Mouse (Mus musculus): Measurements from ENCODE around the gene Atp5g2.
"Not testable (repeated sequence)": the region's sequence is repeated elsewhere in the genome, so short reads cannot be mapped to it uniquely, and the experiment has no call there.

The Atp5g2 gene

DNA sequence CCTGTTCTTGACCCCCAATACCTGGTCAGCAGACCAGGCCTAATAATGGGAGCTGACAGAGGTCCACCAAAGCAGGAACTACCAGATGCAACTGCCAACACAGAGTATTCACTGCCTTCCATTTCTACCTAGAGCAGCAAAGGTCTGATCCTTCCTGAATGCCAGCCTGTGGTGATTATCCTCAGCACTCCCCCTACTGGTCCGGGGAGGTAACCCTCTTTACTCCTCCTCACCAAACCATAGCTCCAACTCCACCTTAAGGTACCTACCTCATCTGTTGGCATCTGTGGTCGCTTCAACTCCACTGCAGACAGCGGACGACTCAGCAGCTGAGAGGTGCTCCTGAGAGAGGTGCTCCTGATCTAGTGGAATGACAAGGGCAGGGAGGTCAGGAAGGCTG lies 6.7 kb downstream of the Atp5g2 start:
- no peak for DNase-seq (ENCODE audit: low spot score)

DNA sequence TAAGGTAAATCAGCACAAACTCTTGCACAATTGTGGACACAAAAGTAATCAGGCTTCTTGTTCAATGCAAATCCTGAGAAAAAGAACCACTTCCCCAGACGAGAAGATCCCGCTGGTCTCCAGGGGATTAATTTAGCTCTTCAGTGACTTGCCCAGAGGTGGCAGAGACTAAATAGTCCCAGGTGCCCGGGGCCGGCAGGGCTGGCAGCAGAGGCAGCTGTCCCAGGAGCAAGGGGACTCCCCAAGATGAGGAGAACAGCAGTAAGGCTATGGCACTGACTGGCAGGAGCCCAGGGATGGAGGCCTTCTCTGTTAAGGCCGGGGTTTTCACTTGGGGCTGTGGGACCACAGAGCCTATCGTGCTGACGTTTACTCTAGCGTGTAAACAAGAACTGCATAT lies 8.3 kb downstream of the Atp5g2 start:
- no peak for DNase-seq (ENCODE audit: low spot score)

DNA sequence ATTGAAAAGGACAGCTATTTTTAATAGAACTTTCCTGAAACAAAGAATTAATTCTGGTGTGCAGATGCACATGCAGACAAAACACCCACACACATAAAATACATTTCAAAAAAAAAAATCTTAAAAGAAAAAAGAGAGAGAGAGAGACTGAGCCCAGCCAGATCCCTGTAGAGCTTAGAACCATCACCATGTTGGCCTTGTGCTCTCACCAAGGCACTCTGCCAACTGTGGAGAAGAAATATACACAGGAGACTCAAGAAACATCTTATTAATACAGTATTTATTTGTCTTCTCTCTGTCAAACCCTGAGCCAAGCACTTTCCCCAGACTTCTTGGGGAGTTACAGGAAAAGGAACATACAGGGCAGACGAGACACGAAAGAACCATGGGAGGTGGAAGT lies 9.6 kb downstream of the Atp5g2 start:
- DNase-seq (ENCODE audit: low spot score): not testable (repeated sequence)

DNA sequence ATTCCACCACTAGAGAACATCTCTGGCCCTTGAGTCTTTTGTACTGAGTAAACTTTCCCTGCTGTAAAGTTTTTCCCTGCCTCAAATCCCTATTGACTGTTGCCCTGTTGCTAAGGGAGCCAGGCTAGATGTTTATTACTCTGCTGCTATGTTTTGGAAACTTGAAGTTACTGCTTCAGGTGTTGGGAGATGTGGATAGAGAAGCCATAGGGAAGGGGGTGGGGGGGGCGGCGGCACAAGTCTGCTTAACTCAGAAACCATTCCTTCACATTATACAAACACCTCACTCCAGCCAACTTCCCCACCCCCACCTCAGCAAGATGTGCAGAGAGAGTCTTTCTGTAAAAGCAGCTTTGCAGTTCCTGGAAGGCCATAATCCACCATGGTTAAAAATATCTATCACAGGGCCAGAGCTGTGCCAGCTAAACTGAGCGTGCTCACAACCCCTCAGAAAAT lies 14.2 kb downstream of the Atp5g2 start:
- DNase-seq (ENCODE audit: low spot score): no peak

DNA sequence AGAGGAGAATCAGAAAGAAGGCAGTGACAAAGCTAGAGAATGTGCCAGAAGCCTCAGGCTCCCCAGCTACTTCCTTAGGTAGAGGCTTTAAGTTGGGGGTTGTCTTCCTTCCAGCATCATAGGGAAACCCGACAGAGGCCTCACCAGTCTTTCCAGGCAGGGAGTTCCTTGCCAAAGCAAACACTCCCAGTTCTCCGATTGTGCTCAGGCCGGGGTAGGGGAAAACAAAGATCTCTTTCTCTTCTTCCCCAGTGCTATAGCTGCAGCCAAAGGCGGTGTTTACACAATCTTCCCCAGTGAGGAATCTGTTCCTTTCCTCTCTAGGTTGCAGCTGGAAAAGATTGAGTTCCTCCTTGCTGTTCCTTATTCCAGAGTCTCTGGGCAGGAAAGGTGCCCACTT lies 15.5 kb downstream of the Atp5g2 start:
- DNase-seq (ENCODE audit: low spot score): no peak

DNA sequence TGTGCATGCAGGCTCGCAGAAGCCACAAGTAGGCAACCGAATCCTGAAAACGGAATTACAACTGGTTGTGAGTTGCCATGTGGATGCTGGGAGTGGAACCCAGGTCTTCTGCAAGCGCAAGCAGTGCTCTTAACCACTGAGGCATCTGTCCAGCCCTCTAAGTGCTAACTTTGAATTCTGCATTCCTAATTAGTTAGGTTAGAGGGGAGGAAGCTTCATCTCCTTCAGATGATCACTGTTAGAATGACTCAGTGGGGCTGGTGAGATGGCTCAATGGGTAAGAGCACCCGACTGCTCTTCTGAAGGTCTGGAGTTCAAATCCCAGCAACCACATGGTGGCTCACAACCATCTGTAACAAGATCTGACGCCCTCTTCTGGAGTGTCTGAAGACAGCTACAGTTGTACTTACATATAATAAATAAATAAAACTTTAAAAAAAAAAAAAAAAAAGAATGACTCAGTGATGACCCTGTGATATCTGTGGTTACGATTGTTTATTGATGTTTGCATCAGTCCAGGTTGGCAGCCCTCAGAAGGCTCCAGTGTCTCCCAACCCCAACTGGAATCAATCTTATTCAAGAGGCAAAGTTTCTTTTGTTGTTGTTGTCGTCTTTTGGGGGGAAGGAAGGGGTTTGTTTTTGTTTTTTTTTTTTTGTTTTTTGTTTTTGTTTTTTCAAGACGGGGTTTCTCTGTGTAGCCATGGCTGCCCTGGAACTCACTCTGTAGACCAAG lies 20.1 kb downstream of the Atp5g2 start:
- DNase-seq (ENCODE audit: low spot score): not testable (repeated sequence)

DNA sequence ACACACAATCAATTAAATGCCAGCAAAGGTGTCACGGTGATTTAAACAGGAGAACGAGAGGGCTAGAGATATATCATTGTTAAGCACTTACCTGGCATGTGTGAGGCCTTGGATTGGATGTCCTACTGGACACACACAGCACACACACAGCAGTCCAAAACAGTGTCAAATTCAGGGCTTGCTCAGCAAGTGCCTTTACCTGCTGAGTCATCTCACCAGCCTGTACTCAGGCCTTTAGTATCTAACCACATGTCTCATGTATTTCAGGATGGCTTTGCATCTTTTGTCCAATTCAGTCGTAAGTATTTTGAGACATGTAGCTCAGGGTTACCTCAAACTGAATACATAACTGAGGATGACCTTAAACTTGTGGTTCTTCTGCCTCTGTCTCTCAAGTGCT lies 21.0 kb downstream of the Atp5g2 start:
- no peak for DNase-seq (ENCODE audit: low spot score)

DNA sequence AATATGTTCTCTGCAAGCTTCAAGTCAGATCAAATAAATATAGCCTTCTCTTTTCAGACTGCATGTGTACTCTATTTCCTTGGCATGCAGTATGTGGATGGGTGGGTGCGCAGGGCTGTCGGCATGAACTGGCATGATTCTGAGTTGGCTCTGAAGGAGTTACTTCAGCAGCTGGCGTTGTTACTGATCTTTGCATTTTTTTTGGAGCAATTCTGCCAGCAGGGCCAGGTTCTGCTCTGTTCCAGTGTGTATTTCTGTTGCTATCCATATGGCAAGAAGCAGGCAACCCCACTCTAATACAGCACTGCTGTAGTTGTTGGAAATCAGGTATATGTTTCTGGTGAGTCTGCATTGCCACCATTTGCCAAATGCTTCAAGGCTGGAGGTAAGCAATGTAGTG lies 36.3 kb downstream of the Atp5g2 start:
- DNase-seq (ENCODE audit: low spot score): no peak

DNA sequence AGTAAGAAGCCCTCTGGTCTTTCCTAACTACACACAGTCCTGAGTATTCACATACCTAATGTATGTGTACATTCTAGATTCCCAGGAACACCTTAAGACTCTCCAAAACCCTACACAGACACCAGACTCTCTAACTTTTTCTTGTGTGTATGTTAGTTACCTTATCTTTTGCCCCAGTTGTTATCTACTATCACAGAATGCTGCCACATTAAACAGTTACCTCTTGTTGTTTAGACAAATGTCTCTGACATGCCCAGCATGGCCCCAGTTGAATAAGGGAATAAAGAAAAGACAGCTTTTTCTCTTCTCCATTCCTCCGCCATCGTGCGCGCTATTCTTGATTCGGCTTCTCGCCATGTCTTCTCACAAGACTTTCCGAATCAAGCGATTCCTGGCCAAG lies 37.5 kb downstream of the Atp5g2 start:
- DNase-seq (ENCODE audit: low spot score): no peak

DNA sequence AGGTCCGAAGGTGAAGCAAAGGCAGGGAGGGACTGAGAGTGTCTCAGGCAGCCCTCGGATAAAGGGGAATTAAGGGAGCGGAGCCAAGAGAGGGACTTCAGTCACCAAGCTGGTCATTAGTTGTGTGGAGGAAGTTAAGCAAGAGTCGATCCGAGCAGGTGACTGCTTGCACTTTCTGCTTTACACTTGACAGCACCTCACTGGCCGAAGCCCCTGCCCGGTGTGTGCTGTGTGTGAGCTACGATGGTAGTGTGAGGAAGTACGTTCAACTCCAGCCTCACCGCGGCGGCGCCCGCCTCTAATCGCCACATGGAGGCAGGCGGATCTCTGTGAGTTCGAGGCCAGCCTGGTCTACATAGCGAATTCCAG lies 46.5 kb downstream of the Atp5g2 start:
- DNase-seq (ENCODE audit: low spot score): no peak

DNA sequence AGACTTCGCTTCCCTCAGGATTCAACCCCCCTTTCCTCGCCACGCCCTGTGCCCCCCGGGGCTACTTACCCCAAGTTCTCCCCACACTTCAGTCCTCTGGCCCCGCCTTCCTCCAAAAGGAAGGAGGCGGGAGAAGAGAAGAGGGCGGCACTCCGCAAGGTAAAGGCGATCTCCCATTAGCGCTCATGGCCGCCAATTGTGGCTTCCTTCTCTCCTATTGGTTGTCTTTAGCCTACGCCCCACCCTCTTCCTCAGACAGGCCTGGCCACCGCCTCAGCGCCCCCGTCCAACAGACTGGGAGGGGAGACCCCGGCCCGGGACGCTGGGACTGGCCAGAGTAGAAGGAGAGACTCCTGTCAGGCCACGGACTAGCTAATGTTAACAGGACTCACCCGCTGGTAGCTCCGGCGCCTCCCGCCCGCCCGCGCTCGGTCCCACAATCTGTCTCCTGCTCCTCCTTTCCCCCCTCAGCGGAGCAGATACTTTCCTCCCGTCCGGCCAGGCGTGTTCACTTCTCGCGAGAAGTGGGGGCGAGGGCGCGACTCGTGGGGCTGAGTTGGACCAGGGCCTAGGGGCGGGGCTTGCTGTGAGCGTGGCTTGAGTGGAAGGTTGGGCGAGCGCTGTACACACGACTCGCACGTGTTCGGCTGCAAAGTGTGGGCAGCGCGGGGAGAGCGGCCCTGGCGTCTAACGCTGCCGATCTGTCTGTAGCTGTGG lies 47.0 kb downstream of the Atp5g2 start, which contains the start of the genes Gm28047 and Atf7:
TSS of gene Gm28047 (minus strand) at position 98 of the 717 bp plus-strand sequence.
TSS of gene Atf7 (minus strand) at position 495 of the 717 bp plus-strand sequence.
- peak; percentile 99 for DNase-seq (ENCODE audit: low spot score)

DNA sequence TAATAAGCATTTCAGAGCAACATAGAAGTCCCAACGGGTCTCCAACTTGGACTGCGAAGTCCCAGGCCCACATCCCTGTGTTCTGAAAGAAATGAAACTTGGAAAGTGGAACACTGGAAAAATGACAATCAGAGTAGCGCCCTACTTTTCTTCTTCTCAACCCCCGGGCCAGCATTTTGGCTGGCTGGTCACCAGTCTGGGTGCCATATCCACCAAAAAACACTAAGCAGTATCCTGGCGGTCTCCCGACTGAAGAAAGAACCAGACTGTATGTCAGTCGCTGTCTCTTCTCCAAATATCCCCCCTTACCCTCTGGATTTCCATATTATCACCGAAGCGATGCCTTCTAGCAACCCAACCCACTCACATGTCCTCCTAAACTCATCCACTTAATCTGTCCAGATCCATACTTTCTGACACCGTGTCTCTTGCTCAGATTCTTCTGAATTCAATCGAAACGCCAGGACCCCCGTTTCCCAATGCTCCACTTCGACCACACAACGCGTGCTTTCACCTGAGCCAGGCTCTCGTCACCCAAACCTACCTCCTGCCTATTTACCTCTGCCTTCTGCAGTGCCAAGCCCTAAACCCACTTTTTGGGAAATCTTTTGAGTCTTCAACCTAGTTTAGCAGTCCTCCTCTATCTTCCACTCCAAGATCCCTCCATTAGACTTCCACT lies 47.7 kb downstream of the Atp5g2 start:
- DNase-seq (ENCODE audit: low spot score): peak; percentile 2

DNA sequence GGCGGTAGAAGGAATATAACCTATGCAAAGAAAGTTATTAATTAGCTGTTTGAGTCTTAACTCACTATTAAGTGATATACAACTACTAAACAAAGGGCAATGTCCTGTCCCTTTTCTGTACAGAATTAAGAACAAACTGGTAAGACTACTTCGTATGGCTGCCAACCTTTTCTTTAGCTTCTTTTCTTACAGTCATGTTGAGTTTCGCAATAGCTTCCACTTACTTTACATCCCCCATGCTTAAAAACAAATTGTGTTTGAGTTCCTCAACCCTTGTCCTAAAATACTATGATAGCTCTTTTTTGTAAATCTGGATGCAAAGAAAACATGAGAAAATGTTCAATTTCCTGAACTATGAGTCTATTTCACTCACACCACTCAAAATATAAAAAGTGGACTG lies 49.0 kb downstream of the Atp5g2 start:
- no peak for DNase-seq (ENCODE audit: low spot score)

DNA sequence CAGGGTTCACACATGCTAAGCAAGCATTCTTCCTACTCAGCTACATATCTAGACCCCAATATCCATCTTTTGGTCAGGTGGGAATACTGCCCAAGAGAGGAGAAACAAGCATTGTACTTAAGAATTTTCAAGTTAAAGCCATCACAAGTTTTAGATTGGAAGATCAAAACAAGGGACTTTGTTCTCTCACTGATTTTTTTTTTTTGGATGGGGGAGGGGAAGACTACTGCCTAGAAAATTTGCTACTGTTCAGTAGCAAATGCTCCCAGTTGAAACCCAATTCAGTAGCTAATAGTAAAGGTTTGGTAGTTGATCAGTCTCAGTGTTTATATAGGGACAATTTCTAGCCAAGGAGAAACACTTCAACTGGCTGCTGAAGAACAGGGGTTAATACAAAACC lies 49.6 kb downstream of the Atp5g2 start:
- no peak for DNase-seq (ENCODE audit: low spot score)

DNA sequence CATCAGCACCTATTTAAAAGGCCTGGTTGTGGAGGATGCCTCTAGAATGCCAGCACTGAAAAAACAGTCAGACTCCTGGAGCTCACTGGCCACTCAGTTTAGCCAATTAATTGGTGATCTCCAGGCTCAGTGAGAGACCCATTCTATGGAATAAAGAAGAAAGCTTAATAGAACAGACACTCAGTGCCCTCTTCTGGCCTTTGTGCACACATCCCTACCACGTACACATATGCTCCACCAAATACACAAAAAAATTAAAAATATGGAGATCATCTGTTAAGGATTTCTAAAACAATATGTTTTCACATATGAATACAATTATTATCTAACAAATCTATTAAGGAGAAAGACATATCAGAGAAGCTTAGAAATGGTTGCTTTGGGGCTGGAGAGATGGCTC lies 51.4 kb downstream of the Atp5g2 start:
- no peak for DNase-seq (ENCODE audit: low spot score)

DNA sequence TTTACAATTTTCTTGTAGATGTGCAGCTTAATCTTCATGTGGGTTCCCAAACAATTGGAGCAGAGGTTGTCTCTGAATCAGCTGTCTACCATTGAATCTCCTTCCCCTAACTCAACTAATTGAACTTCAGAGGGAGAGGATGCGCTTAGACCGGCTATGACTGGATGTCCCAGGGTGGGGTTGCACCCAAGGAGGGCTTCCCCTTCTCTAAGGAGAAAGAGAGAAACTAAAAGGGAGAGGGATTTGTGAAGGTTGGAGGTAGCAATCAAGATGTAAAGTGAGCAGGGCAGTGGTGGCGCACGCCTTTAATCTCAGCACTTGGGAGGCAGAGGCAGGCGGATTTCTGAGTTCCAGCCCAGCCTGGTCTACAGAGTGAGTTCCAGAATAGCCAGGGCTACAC lies 52.7 kb downstream of the Atp5g2 start:
- no peak for DNase-seq (ENCODE audit: low spot score)

DNA sequence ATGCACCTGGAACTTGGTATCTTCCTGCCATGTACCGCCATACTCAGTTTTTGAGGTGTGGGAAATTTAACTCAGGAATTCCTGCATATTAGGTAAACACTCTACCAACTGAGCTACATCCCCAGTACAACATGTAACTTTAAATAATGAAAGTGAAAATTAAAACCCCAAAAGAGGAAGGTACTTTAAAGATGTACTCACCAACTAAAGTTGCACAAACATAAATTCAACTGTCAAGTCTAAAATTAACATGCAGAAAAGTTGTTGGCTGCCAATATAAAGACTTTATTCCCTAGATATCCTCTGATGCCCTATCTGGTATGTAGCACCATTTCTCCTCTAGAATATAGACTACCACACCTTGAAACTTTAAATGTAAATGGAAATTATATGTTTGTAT lies 54.5 kb downstream of the Atp5g2 start:
- no peak for DNase-seq (ENCODE audit: low spot score)

DNA sequence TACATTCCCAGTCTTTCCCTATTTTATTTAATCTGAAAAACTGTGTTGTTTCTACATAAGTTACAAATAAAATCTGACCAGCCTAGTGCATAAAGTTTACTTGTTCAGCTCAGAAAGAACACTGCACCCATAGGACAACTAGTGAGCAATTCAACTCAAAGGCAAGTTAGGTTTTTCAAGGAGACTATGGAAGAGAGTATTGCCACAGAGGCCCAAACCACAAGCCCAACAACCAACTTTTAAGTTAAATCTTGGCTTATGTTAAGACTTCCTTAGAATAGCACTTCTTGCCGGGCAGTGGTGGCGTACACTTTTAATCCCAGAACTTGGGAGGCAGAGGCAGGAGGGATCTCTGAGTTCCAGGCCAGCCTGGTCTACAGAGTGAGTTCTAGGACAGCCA lies 56.0 kb downstream of the Atp5g2 start:
- DNase-seq (ENCODE audit: low spot score): no peak

DNA sequence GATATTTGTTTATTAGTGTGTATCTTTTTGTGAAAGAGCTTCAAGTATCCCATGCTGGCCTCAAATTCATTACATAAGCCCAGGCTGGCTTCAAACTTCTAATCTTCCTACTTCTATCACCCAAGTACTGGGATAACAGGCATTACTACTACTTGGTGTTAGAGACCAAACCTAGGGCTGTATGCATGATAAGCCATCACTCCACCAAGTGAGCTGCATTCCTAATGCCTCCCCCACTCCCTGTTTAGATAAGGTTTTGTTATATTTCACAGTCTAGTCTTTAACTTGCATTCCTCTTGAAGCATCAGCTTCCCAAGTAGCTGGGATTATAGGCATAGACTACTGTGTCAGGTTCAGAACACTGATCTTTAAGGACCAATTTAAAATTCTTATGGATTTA lies 57.9 kb downstream of the Atp5g2 start:
- DNase-seq (ENCODE audit: low spot score): no peak

DNA sequence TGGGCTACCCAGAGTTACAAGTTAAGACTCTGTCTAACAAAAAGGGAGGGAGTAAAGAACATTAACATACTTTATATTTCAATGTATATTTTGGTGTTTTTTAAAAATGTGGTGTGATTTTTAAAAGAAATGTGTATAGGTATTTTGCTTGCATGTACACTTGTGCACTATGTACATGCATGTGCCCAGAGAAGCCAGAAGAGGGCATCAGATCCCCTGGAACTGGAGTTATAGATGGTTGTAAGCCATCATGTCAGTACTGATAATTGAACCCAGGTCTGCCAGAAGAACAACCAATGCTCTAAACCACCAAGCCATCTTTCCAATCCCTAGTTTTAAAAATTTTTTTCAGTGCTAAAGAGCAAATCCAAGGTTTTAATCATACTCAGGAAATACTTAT lies 59.2 kb downstream of the Atp5g2 start:
- DNase-seq (ENCODE audit: low spot score): no peak
